Mouse (Mus musculus) kidney, postnatal 36 days (tissue): ENCODE measurements around the gene Hnrnpl.

Experiments used
- DNase-seq, 2 experiments: peaks; one replicate each; pipeline ENCODE4 v3.0.0; 2021 to 2022; ENCODE audit warnings: mixed read lengths in 2 of 2

Hnrnpl gene

DNA sequence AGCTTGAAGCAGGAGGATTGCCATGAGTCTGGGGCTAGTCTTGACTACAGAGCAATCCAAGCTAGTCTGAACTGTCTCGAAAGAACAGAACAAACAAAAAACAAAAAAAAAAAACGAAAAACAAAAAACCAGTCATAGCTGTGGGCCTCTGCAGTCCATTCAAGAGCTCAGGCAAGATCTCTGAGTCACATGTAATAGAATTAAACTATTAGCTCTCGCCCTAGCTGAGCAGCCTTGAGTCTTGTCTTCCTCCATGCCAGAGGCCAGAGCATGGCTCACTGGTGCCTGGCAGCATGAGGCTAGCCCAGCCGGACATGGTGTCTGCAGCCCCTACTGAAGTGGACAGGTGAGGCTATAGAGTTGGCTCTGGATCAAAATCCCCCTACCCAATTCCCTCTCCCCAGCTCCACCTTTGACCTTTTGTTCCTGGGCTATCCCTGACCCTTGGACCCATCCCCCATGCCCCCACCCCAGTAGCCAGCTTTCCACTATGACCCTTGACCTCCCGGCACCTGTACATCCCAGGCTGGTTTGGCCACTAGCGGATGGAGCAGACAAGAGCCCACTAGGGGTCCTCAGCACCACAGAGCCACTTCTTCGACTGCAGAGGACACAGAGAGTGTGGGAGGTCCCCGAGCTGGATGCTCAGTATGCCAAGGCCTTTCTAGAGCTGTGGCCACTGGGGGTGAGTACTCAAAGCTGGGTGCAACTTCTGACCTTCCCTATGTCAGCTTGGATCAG lies 18.1 kb upstream of the Hnrnpl start:
- DNase-seq: peak; percentile 47 to 53

DNA sequence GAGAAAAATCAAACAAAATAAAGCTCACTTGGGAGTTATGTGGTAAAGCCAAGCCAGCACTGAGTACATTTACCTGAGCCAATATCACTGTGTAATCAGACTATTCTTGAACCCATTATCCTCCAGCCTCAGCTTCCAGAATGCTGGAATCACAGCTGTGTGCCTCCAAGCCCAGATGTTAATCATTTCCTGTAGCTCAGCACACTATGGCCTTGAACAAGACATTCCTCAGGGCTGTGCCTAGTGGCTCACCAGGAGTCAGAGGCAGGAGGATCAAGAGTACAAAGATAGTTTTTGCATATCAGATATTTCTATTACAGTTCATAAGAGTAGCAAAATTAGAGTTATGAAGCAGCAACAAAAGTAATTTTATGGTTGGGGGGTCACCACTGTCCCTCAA lies 16.6 kb upstream of the Hnrnpl start:
- no peak for DNase-seq

DNA sequence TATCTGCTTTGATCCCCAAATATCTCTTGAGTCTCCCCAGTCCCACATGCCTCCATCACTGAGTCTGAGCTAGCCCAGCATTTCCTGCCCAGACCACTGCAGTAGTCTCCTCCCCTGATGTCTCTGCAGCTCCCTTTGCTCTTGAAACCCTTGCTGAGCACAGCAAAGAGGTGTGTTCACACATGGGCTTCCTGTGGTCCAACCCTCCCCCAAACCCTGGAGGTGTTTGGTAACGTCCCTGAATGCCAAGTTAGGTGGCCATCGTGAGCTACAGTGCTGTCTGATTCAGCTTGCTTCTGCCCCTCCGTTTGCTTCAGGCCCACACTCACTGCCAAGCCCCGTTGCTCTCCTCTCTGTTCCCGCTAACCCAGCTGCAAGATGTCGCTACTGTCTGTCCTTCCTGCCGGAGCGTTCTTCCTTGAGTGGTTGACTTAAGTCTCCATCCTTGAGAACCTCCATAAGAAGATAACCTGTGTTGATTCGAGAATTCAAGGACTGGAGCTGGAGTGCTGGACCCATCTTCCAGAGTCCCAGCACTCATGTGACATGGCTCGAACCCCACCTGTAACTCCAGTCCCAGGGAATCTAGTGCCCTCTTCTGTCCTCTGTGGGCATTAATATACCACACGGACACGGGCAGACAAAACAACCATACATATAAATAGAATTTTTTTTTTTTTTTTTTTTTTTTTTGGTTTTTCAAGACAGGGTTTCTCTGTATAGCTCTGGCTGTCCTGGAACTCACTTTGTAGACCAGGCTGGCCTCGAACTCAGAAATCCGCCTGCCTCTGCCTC lies 15.8 kb upstream of the Hnrnpl start:
- DNase-seq: no peak

DNA sequence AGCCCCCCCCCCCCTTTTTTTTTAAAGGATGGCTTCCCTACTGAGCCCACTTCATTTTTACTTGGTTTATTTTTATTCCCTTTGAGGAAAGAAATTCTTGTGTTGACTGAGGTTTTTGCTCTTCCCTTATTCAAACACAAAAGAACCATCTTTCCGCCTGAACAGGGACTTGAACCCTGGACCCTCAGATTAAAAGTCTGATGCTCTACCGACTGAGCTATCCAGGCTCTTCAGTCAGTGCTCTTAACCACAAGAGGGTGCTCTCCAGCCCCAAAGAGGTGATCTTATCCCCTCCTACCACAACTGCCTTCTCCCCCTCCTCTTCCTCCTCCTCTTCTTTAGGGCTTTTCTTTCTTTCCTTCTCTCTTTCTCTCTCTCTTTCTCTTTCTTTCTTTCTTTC lies 14.5 kb upstream of the Hnrnpl start:
- DNase-seq: peak; percentile 62 to 72

DNA sequence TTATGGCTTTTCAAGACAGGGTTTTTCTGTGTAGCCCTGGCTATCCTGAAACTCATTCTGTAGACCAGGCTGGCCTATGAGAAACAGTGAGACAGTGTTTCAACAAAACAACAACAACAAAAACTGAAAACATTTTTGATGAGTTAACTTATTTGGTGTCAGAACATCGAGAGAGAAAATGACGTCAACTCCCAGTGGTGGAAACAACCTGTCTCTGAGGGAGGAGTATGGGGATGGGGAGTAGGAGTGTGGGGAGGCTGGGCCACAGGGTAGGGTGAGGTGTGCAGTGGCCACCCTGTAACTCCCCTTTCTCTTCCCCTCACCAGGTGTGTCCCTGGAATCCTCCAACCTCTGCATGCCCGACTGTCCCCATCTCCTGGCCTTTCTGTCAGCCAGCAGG lies 13.8 kb upstream of the Hnrnpl start:
- DNase-seq: no peak

DNA sequence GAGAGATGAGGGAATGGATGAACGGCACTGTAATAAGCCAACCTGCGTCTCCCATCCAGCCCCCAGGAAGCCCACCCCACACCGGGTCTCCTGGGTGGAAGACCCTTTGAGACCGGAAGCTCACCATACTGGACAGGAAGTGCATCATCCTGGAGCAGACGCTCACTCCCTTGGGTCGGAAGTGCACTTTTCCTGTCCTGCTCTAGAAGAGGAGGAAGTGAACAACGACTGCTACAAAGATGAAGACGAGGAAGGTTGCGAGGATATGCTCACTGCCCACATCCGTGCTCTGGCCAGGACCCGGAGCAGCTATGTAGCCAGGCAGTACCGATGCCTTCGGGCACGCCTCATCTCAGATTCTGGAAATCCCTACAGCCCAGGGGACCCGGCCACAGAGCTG lies 12.5 kb upstream of the Hnrnpl start:
- peak in 1 of 2 experiments; percentile 32 for DNase-seq

DNA sequence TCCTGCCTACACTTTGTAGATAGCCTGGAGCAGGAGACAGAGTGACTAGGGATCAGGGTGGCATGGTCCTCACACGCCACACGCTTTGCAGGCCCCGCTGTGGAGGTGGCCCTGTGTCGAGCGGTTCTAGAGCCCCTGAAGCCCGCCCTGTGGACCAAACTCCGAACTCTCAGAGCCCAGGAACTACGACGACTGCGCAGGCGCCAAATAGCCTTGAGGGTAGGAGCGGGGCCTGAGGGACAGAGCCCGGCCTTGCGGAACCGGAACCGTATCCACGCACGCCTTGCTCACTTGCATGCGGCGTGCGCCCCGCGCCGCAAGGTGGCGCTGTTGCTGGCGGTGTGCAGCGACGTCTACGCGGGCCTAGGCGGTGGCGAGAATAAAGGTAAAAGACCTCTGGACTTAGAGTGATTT lies 11.8 kb upstream of the Hnrnpl start:
- DNase-seq: peak; percentile 87 to 94

DNA sequence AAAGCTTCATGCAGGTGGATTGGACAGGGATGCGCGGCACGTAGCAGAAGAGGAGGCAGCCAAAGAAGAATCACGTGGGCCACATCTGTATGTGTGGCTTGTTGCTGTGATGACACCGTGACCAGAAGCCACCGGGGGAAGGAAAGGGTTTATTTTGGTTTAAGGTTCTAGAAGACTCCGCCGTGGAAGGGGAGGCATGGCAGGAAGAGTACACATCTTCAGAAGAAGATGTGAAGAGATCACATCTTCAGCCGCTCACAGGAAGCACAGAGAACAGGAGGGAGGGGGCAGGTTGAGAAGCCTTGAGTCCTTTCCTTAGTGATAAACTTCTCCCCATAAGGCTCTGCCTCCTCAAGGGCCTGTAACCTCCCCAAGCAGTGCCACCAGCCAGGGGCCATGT lies 8.3 kb upstream of the Hnrnpl start:
- no peak for DNase-seq

DNA sequence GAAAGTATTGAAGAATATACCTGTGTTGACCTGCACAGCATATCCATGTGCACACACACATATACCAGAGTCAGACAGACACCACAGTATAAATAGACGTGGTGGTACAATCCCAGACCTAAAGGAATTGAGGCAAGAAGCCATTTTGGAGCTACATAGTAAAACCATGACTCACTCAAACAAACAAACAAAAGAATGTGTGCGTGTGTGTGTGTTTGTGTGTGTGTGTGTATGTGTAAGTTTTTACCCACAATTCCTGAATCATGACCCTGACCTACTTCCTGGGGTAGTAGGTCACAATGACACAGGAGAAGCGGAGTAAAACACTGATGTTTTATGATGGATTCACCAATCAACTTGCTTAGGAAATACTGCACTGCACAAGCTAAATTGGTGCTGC lies 6.9 kb upstream of the Hnrnpl start:
- no peak for DNase-seq

DNA sequence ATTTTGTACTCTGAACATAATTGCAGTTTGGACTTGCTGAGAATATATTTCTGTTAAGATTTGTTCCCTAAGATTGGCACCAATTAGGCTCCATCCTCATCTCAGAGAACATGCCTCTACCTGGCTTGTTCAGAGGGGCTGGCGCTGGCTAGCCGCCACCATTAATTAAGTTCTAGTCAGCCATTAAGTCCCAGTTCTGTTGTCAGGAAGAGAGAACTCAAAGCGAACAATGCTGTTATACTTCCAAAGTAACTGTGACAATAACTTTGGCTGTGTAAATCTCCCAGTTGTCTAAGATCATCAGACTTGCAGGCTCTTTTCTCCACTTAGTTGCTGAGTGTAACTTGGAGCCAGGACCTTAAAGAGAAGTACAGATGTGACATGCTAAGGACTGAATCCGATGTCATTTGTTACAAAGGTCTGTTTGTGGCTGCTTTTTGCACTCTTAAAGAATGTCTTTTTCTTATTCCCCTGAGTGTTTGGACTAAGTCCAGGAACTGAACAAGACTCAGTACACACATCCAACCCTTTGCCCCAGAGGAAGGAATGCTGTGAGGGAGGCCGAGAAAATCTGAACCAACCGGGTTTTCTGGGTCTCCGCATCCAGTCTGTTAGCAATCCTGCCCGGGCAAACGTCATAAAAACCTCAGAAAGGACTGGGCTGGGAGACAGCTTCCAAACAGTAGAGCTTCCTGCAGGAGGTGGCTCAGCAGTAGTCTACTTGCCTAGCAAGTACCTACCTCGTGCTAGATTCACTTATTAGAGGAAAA lies 6.3 kb upstream of the Hnrnpl start:
- peak; percentile 74 to 84 for DNase-seq

DNA sequence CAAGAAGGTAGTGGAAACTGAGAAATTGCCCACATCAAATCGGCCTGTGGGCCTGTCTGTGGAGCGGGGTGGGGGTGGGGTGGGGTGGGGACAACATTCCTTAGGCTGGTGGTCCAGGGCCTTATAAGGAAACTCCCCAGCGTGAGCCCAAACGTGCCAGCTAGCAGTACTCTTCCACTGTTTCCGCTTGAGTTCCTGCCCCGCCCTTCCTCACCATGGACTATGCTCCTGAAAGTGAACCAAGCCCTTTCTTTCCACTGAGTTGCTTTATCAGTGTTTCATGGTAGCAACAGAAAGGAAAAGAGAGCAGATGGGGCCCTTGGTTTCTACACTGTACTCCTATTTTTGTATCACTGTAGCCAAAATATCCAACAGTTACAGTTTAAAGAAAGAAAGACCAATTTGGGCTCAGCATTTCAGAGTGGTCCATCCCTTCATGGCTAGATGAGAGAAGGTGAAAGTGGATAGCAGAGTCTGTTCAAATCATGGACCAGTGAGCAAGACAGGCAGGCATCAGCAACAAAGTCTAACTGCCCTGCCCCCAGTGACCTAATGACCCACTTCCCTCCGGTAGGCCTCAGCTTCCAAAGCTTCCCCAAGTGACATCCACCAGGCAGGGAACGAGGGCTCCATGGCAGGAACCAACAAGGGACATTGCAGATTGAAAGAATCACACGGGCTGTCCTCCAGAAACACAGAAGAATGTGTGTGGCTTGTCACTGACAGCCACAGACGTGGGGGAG lies 5.3 kb upstream of the Hnrnpl start:
- peak; percentile 86 to 91 for DNase-seq

DNA sequence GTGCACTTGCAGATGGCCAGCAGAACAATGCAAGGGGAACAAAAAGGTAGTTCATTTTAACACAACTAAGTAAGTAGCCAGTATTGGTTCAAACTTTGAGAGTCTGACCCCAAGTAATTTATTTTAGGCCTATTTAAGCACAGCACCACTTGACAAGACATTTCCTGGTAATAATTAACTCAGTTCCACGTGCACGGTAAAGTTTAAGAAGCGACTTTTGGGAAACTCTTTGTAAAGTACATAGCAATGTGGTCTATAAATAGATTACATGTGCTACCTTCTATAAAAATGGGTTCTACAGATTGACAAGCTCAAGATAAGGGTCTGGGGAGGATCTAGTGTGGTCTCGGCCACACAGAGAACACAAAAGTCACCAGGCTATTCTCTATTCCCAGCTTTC lies 4.6 kb upstream of the Hnrnpl start:
- DNase-seq: peak in 1 of 2 experiments; percentile 48

DNA sequence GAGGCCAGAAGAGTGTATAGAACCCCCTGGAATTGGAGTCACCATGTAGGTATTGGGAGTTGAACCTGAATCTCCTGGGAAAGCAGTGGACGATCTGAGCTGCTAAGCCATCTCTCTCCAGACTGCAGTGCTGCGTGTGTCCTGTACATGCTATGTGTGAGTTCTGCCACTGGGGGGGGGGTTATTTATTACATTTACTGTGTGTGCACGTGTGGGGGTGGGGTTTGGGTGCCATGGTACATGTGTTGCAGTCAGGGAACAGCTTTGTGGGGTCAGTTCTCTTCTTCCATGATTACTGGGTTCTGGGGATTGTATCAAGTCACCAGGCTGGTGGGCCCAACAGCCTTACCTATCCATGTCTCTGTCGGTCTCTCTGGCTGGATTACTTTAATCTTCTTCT lies 1.5 kb upstream of the Hnrnpl start:
- DNase-seq: peak in 1 of 2 experiments; percentile 15

DNA sequence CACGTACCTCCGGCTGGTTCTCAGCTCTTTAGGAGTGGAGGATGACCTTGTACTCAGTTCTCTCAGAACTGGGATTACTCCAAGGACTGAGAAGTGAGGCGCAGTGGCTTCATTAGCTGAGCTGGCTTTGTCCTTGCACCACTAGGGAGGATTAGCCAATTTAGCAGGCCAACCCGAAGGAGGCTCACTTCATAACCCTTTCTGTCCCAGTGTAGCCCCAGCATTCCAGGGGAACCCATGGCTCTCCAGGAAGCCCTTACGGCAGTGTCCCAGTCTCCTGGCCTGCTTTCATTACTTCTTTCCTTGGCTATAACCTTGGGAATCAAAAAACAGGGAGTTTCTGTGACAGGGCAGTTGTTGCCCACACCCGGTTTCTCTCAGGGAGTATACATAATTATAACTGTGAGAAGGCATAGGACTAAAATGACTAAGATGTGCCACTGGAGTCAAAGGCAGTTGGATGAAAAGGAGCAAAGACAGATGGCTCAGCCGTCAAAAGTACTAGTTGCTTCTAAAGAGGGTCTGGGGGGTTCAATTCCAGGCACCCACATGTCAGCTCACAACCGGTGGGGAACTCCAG lies 610 bp upstream of the Hnrnpl start:
- DNase-seq: peak in 1 of 2 experiments; percentile 41

DNA sequence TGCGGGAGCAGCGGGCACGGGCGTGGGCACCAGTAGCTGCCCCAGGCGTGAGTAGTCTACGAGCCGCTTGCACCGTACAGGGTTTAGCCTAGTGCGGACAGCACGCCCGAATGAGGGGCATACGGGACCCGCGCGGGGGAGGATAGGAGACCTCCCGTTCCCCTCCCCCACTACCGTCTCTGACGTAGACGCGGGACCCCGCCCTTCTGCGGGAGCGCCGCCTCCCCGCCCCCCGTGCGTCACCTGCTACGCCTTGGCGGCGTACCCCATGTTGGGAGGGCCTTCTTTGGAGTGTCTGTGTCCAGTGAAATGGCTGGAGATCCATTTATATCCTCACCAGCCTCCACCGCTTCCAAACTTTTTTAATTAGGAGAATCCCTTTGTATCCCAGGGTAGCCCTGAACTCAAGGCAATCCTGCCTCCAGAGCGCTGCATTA lies 634 bp downstream of the Hnrnpl start:
- DNase-seq: peak; percentile 96 to 98

DNA sequence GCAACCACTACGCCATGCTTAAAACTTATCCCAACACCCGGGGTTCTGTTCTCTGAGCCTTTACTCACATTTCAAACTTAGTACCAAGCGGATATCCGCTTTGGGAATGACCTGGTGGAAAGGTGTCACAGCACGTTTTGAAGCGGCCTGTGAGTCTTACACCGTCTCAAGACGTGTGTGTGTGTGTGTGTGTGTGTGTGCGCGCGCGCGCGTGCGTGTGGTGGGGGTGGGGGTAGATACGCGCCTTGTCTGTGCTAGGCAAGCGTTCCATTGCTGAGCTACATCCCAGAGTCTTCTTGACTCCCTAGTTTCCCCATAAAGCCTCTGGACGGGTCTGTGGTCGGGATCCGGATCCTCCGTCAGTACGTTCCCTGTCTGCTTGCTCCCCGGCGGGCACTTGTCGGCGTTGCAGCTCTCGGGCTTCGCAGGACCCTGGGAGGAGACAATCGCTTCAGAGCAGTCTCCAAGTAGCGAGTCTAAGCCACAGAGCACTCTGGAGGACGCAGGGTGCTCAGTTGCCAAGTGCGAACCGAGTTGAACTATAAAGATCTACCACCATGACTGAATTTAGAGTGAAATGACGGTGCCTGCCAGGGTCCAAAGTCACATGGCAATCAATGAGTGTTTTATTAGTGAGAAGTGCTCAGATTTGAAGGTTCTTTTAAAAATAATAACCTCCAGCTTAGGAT lies 1.2 kb downstream of the Hnrnpl start:
- peak; percentile 64 to 80 for DNase-seq

DNA sequence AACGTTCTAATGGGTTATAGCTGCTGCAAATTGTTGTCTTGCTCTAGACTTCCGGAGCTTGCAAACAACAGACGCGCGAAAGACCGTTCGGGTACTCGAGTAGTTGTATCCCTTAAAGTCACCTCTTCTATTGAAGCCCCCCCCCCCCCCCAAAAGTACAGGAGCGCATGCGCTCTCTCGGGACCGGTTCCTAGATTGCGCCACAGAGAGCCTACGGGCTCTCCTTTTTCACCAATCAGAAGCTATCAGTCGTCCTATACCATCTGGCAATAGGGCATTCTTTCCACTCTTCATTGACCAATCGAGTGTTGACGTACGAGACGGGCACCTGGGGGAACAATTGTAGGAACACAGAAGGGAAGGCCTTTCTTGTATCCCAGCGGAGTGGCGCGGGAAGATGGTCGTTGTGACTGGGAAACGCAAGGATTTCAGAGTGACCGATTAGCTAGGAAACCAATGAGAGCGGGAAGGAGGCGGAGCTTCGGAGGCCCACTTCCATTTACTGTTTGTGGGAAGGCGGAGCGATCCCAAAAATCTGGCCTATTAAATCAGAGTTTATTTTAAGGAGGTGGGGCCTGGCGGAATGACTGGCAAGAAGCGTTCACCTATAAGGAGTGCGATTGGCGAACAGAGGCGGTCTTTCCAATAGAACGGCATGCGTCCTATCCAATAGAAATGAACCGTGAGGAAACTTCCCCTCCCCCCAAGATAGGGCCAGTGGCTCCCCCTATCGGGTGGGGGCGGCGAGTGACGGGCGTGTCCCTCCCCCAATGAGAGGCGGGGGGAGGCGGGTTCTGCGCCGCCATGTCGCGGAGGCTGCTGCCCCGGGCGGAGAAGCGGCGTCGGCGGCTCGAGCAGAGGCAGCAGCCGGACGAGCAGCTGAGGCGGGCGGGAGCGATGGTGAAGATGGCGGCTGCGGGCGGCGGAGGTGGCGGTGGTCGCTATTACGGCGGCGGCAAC lies 2.0 kb downstream of the Hnrnpl start:
- peak; percentile 98 to 100 for DNase-seq

DNA sequence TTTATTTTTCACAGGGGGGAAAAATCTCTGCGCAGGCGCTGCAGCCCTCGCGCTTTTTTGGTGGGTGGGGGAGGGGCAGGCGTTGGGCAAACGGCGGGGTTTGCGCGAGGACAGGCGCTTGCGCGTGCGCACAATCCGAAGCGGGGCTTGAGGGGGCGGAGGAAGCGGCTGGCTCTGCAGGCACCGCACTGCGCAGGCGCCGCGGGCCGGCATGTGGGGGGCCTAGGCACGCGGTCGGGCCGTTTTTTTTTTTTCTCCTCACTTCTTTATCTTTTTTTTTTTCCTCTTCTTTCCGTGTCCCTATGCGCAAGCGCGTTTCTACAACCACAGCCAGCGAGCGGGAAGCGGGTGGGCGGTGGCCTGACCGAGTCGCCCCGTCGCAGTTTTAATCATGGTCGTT lies 2.9 kb downstream of the Hnrnpl start:
- peak; percentile 93 to 97 for DNase-seq

DNA sequence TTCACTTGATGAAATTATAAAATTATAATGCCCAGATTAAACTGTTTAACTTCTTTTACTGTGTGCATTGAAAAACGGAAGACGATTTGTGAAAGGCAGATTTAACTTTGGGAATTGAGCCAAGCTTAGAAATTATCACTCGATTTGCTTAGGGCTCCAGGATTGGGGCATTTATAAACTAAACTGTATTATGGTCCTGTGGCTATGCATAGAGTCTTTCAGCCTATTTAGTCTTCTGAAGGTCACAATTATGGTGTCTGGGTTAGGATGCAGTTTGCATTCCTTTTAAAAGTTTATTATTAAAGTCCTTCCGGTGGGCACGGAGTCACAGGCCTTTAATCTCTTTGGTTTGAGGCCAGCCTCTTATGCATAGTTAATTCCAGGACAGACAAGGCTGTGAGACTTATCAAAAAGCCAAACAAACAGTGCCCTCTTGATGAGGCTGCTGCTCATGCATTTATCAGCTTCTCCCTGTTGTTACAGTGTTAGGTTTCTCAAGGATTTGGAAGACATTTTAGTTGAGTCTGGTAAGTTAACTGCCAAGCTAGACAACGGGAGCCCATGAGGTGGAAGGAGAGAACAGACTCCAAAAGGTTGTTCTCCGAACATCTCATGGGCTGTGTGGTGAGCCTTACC lies 3.4 kb downstream of the Hnrnpl start:
- DNase-seq: no peak

DNA sequence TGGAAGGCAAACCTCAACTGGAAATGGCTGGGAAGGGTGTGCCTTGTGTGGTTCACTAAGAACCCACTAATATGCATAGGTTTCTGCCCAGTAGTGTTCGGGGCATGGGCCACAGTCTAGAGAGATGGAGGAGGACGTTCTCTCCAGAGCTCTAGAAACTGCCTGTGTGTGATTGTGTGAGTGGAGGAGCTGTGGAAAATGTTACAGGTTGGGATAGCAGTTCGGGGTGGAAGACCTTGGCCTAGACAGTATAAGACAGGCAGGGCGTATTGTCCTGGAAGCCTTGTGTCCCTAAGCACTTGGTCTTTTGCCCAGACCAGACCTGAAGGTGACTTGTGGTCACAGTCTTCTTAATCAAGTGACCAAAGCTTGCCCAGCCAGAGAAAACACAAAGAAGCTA lies 4.1 kb downstream of the Hnrnpl start:
- DNase-seq: peak in 1 of 2 experiments; percentile 55
